Mouse (Mus musculus) heart, adult 9 months (tissue): ENCODE measurements around the gene Elmo2.

Experiments
- DNase-seq, 2 experiments: peaks; one replicate each; pipeline ENCODE4 v3.0.0; 2022; ENCODE audit warnings: low spot score in 2 of 2

The Elmo2 gene

GRCm38 (mm10) chr2:165258321-165258720 lies 68.0 kb downstream of the Elmo2 start:
- DNase-seq, result no peak

- no peak for DNase-seq
Measured at GRCm38 (mm10) chr2:165257151-165257834, 69.0 kb downstream of the Elmo2 start.

- no peak for DNase-seq
Measured at GRCm38 (mm10) chr2:165256213-165256612, 70.1 kb downstream of the Elmo2 start.

GRCm38 (mm10) chr2:165253867-165254266 lies 72.4 kb downstream of the Elmo2 start:
- no peak for DNase-seq

GRCm38 (mm10) chr2:165253269-165253668 lies 73.0 kb downstream of the Elmo2 start:
- DNase-seq, result no peak

GRCm38 (mm10) chr2:165252801-165253200 lies 73.5 kb downstream of the Elmo2 start:
- no peak for DNase-seq

- DNase-seq, result no peak
Measured at GRCm38 (mm10) chr2:165252381-165252780, 73.9 kb downstream of the Elmo2 start.

GRCm38 (mm10) chr2:165250903-165251302 lies 75.4 kb downstream of the Elmo2 start:
- no peak for DNase-seq

GRCm38 (mm10) chr2:165248967-165249366 lies 77.3 kb downstream of the Elmo2 start:
- DNase-seq, result no peak

GRCm38 (mm10) chr2:165246349-165246748 lies 79.9 kb downstream of the Elmo2 start:
- no peak for DNase-seq

- DNase-seq, result no peak
Measured at GRCm38 (mm10) chr2:165243122-165243720, 83.1 kb downstream of the Elmo2 start.

- DNase-seq, result no peak
Measured at GRCm38 (mm10) chr2:165242575-165242974, 83.7 kb downstream of the Elmo2 start.

GRCm38 (mm10) chr2:165241786-165242185 lies 84.5 kb downstream of the Elmo2 start:
- no peak for DNase-seq

GRCm38 (mm10) chr2:165240371-165240770 lies 85.9 kb downstream of the Elmo2 start:
- DNase-seq, result no peak

GRCm38 (mm10) chr2:165239533-165240144 lies 86.6 kb downstream of the Elmo2 start:
- DNase-seq, result no peak

GRCm38 (mm10) chr2:165238416-165239145 lies 87.7 kb downstream of the Elmo2 start:
- DNase-seq, result no peak
